Mouse (Mus musculus) embryonic facial prominence, embryonic 14.5 days (tissue): Measurements from ENCODE around the gene Camk1. TPM values are rescaled to one million over a fixed set of nuclear protein-coding genes. Genes with fewer than 3 reads are reported as not detected.

ENCODE experiments used
- ATAC-seq: fragments of 200-750 bp; cut with Nextera tagmentation; 2 replicates; pipeline ENCODE4 v1.8.0; 2017; ENCODE audit warnings: low read depth, moderate number of reproducible peaks, moderate TSS enrichment
- DNase-seq: peaks from one replicate; pipeline ENCODE4 v3.0.0-alpha.2; 2015; ENCODE audit warnings: low spot score
- H3K27ac ChIP-seq: fragments of 300-500 bp; sonication (generic); replicated peaks from 2 replicates; pipeline ENCODE4 v1.5.1; 2014; ENCODE audit warnings: low read depth, mild to moderate bottlenecking, low read length, moderate library complexity
- H3K27me3 ChIP-seq: fragments of 300-500 bp; sonication (generic); replicated peaks from 2 replicates; pipeline ENCODE4 v1.6.1; 2014; ENCODE audit warnings: low read length; ENCODE audit not compliant: control insufficient read depth, insufficient read depth
- H3K36me3 ChIP-seq: fragments of 300-500 bp; sonication (generic); 2 replicates; pipeline ENCODE4 v1.6.1; 2014; ENCODE audit warnings: low read length, mixed read lengths; ENCODE audit not compliant: control insufficient read depth, insufficient read depth
- H3K4me1 ChIP-seq: fragments of 300-500 bp; sonication (generic); 2 replicates; pipeline ENCODE4 v1.6.1; 2014; ENCODE audit warnings: antibody characterized with exemption, low read length; ENCODE audit not compliant: control insufficient read depth, insufficient read depth
- H3K4me2 ChIP-seq: fragments of 300-500 bp; sonication (generic); 2 replicates; pipeline ENCODE4 v1.6.1; 2014; ENCODE audit warnings: low read depth, mild to moderate bottlenecking, low read length, moderate library complexity, mixed read lengths
- H3K4me3 ChIP-seq: fragments of 300-500 bp; sonication (generic); 2 replicates; pipeline ENCODE4 v1.5.1; 2014; ENCODE audit warnings: low read depth, mild to moderate bottlenecking, low read length
- H3K9ac ChIP-seq: fragments of 300-500 bp; sonication (generic); 2 replicates; pipeline ENCODE4 v1.6.1; 2014; ENCODE audit warnings: low read depth, mild to moderate bottlenecking, low read length, moderate library complexity, mixed read lengths
- H3K9me3 ChIP-seq: fragments of 300-500 bp; sonication (generic); 2 replicates; pipeline ENCODE4 v1.6.1; 2016; ENCODE audit warnings: low read length; ENCODE audit not compliant: control insufficient read depth
- WGBS: fragments of 180-500 bp; shearing (Covaris S2); extraction: QIAGEN DNeasy Blood & Tissue Kit; methylation state at CpG from one replicate; pipeline ENCODE4 v1.1.7; 2014; 5-methylcytosine and 5-hydroxymethylcytosine counted together
- polyA plus RNA-seq: library from polyadenylated mRNA; unstranded; fragments of >200 nt; fragmentation: Nextera tagmentation; extraction: Ambion mirVana; gene quantifications from 2 replicates; pipeline ENCODE4 v1.2.1, GENCODE M21; 2014

The Camk1 gene
- polyA plus RNA-seq, 1 experiment from 2014 or later, result 103 TPM

- no peak overlapping the region for H3K9ac ChIP-seq
- H3K9me3 ChIP-seq, result no peaks in the 10 kb centered on the region
- peaks cover 27% of the 10 kb centered on the region for H3K27me3 ChIP-seq
- H3K27ac ChIP-seq, result no peak overlapping the region
- no peak overlapping the region for H3K4me3 ChIP-seq
- H3K36me3 ChIP-seq, result no peaks in the 10 kb centered on the region
- ATAC-seq, result no peak
- WGBS, result 75% methylated on average over 4 of the region's 4 CpGs
- no peak overlapping the region for H3K4me2 ChIP-seq
- peaks cover 2% of the 10 kb centered on the region for H3K4me1 ChIP-seq
- no peak for DNase-seq
Measured at GRCm38 (mm10) chr6:113287236-113287635, 56.5 kb downstream of the Camk1 start.

DNA sequence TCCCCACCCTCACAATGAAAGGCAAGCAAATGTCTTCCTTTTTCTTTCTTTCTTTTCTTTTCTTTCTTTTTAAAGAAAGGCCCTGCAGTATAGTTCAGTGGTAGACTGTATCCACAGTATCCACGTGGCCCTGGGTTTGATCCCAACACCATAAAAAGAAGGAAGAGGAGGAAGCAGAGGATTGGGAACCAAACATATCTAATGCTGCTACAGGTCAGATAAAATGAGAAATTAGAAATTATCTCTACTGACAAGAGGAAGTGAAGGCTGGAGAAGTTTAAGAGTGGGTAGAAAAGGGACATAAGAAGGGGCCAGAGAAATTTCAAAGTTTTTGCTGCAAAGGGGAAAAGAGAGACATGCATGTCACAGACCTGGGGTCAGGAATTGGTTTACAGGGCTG is 57.5 kb downstream of the Camk1 start:
- DNase-seq (no peak), ATAC-seq (no peak)
- peaks cover 29% of the 10 kb centered on the region for H3K27me3 ChIP-seq
- no peak overlapping the region for H3K4me2 ChIP-seq
- no peaks in the 10 kb centered on the region for H3K9me3 ChIP-seq
- 62% methylated on average over 1 of the region's 1 CpGs for WGBS
- H3K4me3 ChIP-seq, result no peak overlapping the region
- H3K36me3 ChIP-seq, result no peaks in the 10 kb centered on the region
- H3K27ac ChIP-seq, result no peak overlapping the region
- H3K9ac ChIP-seq, result no peak overlapping the region
- H3K4me1 ChIP-seq, result peaks cover 4% of the 10 kb centered on the region

GRCm38 (mm10) chr6:113284931-113285330 is 58.9 kb downstream of the Camk1 start:
- H3K4me1 ChIP-seq, result peaks cover 4% of the 10 kb centered on the region
- H3K9ac ChIP-seq, result no peak overlapping the region
- no peak for DNase-seq
- ATAC-seq, result no peak
- WGBS, result 81% methylated on average over 3 of the region's 3 CpGs
- H3K27me3 ChIP-seq, result peaks cover 29% of the 10 kb centered on the region
- no peak overlapping the region for H3K4me2 ChIP-seq
- no peak overlapping the region for H3K4me3 ChIP-seq
- no peaks in the 10 kb centered on the region for H3K9me3 ChIP-seq
- no peak overlapping the region for H3K27ac ChIP-seq
- peaks cover 7% of the 10 kb centered on the region; the same call in 1 of the 2 replicates for H3K36me3 ChIP-seq

Other genes with a start within 250 kb of the Camk1 start
- 1.2 TPM in 2 replicates for gene Lhfpl4, start 148.6 kb downstream of the Camk1 start, polyA plus RNA-seq
- gene Mtmr14, start 106.1 kb downstream of the Camk1 start, polyA plus RNA-seq, result 31.6 and 33.3 TPM in 2 replicates
- gene Cpne9, start 61.7 kb downstream of the Camk1 start, polyA plus RNA-seq, result 0.13 and 0.29 TPM in 2 replicates
- gene Brpf1, start 36.8 kb downstream of the Camk1 start, polyA plus RNA-seq, result 20.0 and 21.8 TPM in 2 replicates
- gene Ogg1, start 17.0 kb downstream of the Camk1 start, polyA plus RNA-seq, result 9.9 and 11.2 TPM in 2 replicates
- gene Tada3, start 33.9 kb upstream of the Camk1 start, polyA plus RNA-seq, result 44.6 and 45.7 TPM in 2 replicates
- gene Arpc4, start 34.1 kb upstream of the Camk1 start, polyA plus RNA-seq, result 214 and 232 TPM in 2 replicates
- 3.3 and 5.4 TPM in 2 replicates for gene Ttll3, start 45.3 kb upstream of the Camk1 start, polyA plus RNA-seq
- gene Rpusd3, start 75.4 kb upstream of the Camk1 start, polyA plus RNA-seq, result 16.3 and 23.4 TPM in 2 replicates
- 0.47 and 3.3 TPM in 2 replicates for gene Cidec, start 91.8 kb upstream of the Camk1 start, polyA plus RNA-seq
- 72.5 and 75.9 TPM in 2 replicates for gene Jagn1, start 98.6 kb upstream of the Camk1 start, polyA plus RNA-seq
- 3.6 and 5.6 TPM in 2 replicates for gene Il17re, start 114.5 kb upstream of the Camk1 start, polyA plus RNA-seq
- 15.7 and 20.2 TPM in 2 replicates for gene Il17rc, start 127.4 kb upstream of the Camk1 start, polyA plus RNA-seq
- 24.8 and 25.3 TPM in 2 replicates for gene Creld1, start 139.3 kb upstream of the Camk1 start, polyA plus RNA-seq
- gene Prrt3, start 157.9 kb upstream of the Camk1 start, polyA plus RNA-seq, result 1.7 and 1.9 TPM in 2 replicates
- 96.7 and 103 TPM in 2 replicates for gene Emc3, start 187.7 kb upstream of the Camk1 start, polyA plus RNA-seq
- 7.5 and 7.8 TPM in 2 replicates for gene Fancd2, start 187.7 kb upstream of the Camk1 start, polyA plus RNA-seq